Mouse (Mus musculus) lung, postnatal 0 days (tissue): ENCODE measurements at regions not wholly inside any gene's neighbourhood (a gene's known extent, or its start where the extent isn't known, plus 50 kb on each side); places are given as distances from the start of the nearest gene placed in this dataset.

Experiments used
- CTCF ChIP-seq: IDR thresholded peaks from 2 replicates; pipeline ENCODE4 v1.5.1; 2016; ENCODE audit warnings: antibody characterized with exemption, mild to moderate bottlenecking
- EP300 ChIP-seq: IDR thresholded peaks from 2 replicates; pipeline ENCODE4 v1.6.1; 2016; ENCODE audit warnings: antibody characterized with exemption, mild to moderate bottlenecking, control low read depth

DNA sequence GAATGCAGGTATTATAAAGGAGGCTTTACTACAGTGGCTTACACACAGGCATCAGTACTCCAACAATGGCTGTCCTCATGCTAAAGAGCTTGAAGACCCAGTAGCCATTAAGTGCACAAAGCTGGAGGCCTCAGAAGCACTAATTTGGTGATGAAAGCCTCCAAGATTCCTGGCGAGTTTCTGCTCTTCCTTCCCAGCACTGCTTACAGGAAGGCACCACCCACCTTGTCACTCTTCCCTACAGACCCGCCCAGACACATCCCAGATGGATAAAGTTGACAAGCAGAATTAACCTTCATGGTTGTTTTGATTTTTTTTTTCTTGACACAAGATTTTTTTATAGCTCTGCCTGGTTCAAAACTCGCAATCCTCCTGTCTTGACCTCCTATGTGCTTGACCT is 59.0 kb upstream of the Hephl1 start:
- no peak for TF ChIP-seq CTCF
- TF ChIP-seq EP300: no peak
